Mouse (Mus musculus) liver, embryonic 15.5 days (tissue): ENCODE data around the gene Prlhr. TPM values are rescaled to one million over a fixed set of nuclear protein-coding genes. Genes with fewer than 3 reads are reported as not detected.

ENCODE experiments used
- ATAC-seq: fragments of 200-750 bp; cut with Nextera tagmentation; 2 replicates; pipeline ENCODE4 v1.8.0; 2017; ENCODE audit warnings: moderate number of reproducible peaks, mild to moderate bottlenecking, moderate library complexity; ENCODE audit not compliant: insufficient read depth
- H3K27ac ChIP-seq: fragments of 300-500 bp; sonication (generic); replicated peaks from 2 replicates; pipeline ENCODE4 v1.5.1; 2015; ENCODE audit warnings: mild to moderate bottlenecking, inconsistent platforms
- H3K27me3 ChIP-seq: fragments of 300-500 bp; sonication (generic); 2 replicates; pipeline ENCODE4 v1.6.1; 2015; ENCODE audit warnings: mild to moderate bottlenecking, inconsistent platforms
- H3K36me3 ChIP-seq: fragments of 300-500 bp; sonication (generic); replicated peaks from 2 replicates; pipeline ENCODE4 v1.6.1; 2015; ENCODE audit warnings: moderate library complexity, mild to moderate bottlenecking, inconsistent platforms
- H3K4me1 ChIP-seq: fragments of 300-500 bp; sonication (generic); replicated peaks from 2 replicates; pipeline ENCODE4 v1.6.1; 2015; ENCODE audit warnings: inconsistent platforms
- H3K4me2 ChIP-seq: fragments of 300-500 bp; sonication (generic); 2 replicates; pipeline ENCODE4 v1.6.1; 2015; ENCODE audit warnings: moderate library complexity, mild to moderate bottlenecking, inconsistent platforms
- H3K4me3 ChIP-seq: fragments of 300-500 bp; sonication (generic); replicated peaks from 2 replicates; pipeline ENCODE4 v1.5.1; 2015; ENCODE audit warnings: mild to moderate bottlenecking, inconsistent platforms
- H3K9ac ChIP-seq: fragments of 300-500 bp; sonication (generic); 2 replicates; pipeline ENCODE4 v1.6.1; 2015; ENCODE audit warnings: moderate library complexity, mild to moderate bottlenecking, inconsistent platforms
- H3K9me3 ChIP-seq: fragments of 300-500 bp; sonication (generic); replicated peaks from 2 replicates; pipeline ENCODE4 v1.6.1; 2016; ENCODE audit warnings: inconsistent platforms
- WGBS: fragments of 180-500 bp; shearing (Covaris S2); methylation state at CpG from one replicate; pipeline ENCODE4 v1.1.7; 2015; ENCODE audit warnings: mixed read lengths; ENCODE audit not compliant: insufficient replicate concordance; 5-methylcytosine and 5-hydroxymethylcytosine counted together
- polyA plus RNA-seq: library from polyadenylated mRNA; unstranded; fragments of >200 nt; fragmentation: Nextera tagmentation; extraction: Ambion mirVana; gene quantifications from 2 replicates; pipeline ENCODE4 v1.2.1, GENCODE M21; 2015

Gene Prlhr
- polyA plus RNA-seq, 1 experiment from 2014 or later: not detected

GRCm38 (mm10) chr19:60466953-60467570 is 1.0 kb downstream of the Prlhr start:
- 0 out of 2 replicates have a peak, but pooled peaks cover 4% of the 10 kb centered on the region for H3K4me1 ChIP-seq
- peak overlapping the region; percentile 10; the same call in 1 of the 2 replicates for H3K4me3 ChIP-seq
- 2% methylated on average over 41 of the region's 41 CpGs for WGBS
- no peak overlapping the region for H3K9ac ChIP-seq
- H3K36me3 ChIP-seq: no peaks in the 10 kb centered on the region
- H3K27ac ChIP-seq: no peak overlapping the region
- no peak; the same call in 1 of the 2 replicates for ATAC-seq
- H3K4me2 ChIP-seq: peak overlapping the region; percentile 39
- H3K27me3 ChIP-seq: peaks cover 45% of the 10 kb centered on the region
- H3K9me3 ChIP-seq: no peaks in the 10 kb centered on the region

GRCm38 (mm10) chr19:60465726-60466125 is 2.4 kb downstream of the Prlhr start:
- 51% methylated on average over 2 of the region's 2 CpGs for WGBS
- Histone ChIP-seq H3K4me3 (no peak overlapping the region), H3K9me3 (no peaks in the 10 kb centered on the region), H3K4me2 (no peak overlapping the region), H3K36me3 (no peaks in the 10 kb centered on the region), H3K9ac (no peak overlapping the region), H3K27ac (no peak overlapping the region), H3K27me3 (peaks cover 45% of the 10 kb centered on the region), H3K4me1 (0 out of 2 replicates have a peak, but pooled peaks cover 4% of the 10 kb centered on the region)
- no peak for ATAC-seq

- Histone ChIP-seq H3K27me3 (peaks cover 31% of the 10 kb centered on the region), H3K4me3 (no peak overlapping the region), H3K27ac (no peak overlapping the region), H3K9ac (no peak overlapping the region), H3K36me3 (no peaks in the 10 kb centered on the region), H3K4me2 (no peak overlapping the region), H3K9me3 (no peaks in the 10 kb centered on the region), H3K4me1 (0 out of 2 replicates have a peak, but pooled peaks cover 4% of the 10 kb centered on the region)
- 26% methylated on average over 3 of the region's 3 CpGs for WGBS
- no peak for ATAC-seq
Measured at GRCm38 (mm10) chr19:60463896-60464295, 4.2 kb downstream of the Prlhr start.

GRCm38 (mm10) chr19:60463440-60463839 is 4.7 kb downstream of the Prlhr start:
- H3K27ac ChIP-seq: no peak overlapping the region
- no peak overlapping the region for H3K9ac ChIP-seq
- no peak for ATAC-seq
- 0 out of 2 replicates have a peak, but pooled peaks cover 4% of the 10 kb centered on the region for H3K4me1 ChIP-seq
- H3K4me3 ChIP-seq: no peak overlapping the region
- H3K36me3 ChIP-seq: no peaks in the 10 kb centered on the region
- no peaks in the 10 kb centered on the region for H3K9me3 ChIP-seq
- no peak overlapping the region for H3K4me2 ChIP-seq
- 63% methylated on average over 3 of the region's 3 CpGs for WGBS
- H3K27me3 ChIP-seq: peaks cover 27% of the 10 kb centered on the region

- H3K4me2 ChIP-seq: no peak overlapping the region
- no peaks in the 10 kb centered on the region for H3K36me3 ChIP-seq
- no peak overlapping the region for H3K9ac ChIP-seq
- H3K27ac ChIP-seq: no peak overlapping the region
- no peak overlapping the region for H3K4me3 ChIP-seq
- no peaks in the 10 kb centered on the region for H3K4me1 ChIP-seq
- no peak for ATAC-seq
- 47% methylated on average over 2 of the region's 2 CpGs for WGBS
- peaks cover 8% of the 10 kb centered on the region for H3K27me3 ChIP-seq
- H3K9me3 ChIP-seq: no peaks in the 10 kb centered on the region
Measured at GRCm38 (mm10) chr19:60461476-60461875, 6.6 kb downstream of the Prlhr start.

GRCm38 (mm10) chr19:60459680-60460079 is 8.4 kb downstream of the Prlhr start:
- Histone ChIP-seq H3K9ac (no peak overlapping the region), H3K27ac (no peak overlapping the region)
- no peak for ATAC-seq

GRCm38 (mm10) chr19:60459071-60459470 is 9.0 kb downstream of the Prlhr start:
- H3K4me1 ChIP-seq: no peaks in the 10 kb centered on the region
- WGBS: 67% methylated on average over 2 of the region's 2 CpGs
- H3K9me3 ChIP-seq: no peaks in the 10 kb centered on the region
- ATAC-seq: no peak
- no peak overlapping the region for H3K4me3 ChIP-seq
- H3K4me2 ChIP-seq: no peak overlapping the region
- H3K36me3 ChIP-seq: no peaks in the 10 kb centered on the region
- no peaks in the 10 kb centered on the region; the same call in 1 of the 2 replicates for H3K27me3 ChIP-seq
- H3K9ac ChIP-seq: no peak overlapping the region
- H3K27ac ChIP-seq: no peak overlapping the region

More at GRCm38 (mm10) chr19:60459680-60460079, 8.4 kb downstream of the Prlhr start:
- no peak overlapping the region for H3K4me3 ChIP-seq
- 25% methylated on average over 3 of the region's 3 CpGs for WGBS
- no peaks in the 10 kb centered on the region; the same call in 1 of the 2 replicates for H3K27me3 ChIP-seq
- no peaks in the 10 kb centered on the region for H3K36me3 ChIP-seq
- no peak overlapping the region for H3K4me2 ChIP-seq
- no peaks in the 10 kb centered on the region for H3K9me3 ChIP-seq
- no peaks in the 10 kb centered on the region for H3K4me1 ChIP-seq

GRCm38 (mm10) chr19:60455791-60456190 is 12.3 kb downstream of the Prlhr start:
- 49% methylated on average over 1 of the region's 1 CpGs for WGBS
- no peaks in the 10 kb centered on the region for H3K9me3 ChIP-seq
- no peaks in the 10 kb centered on the region for H3K36me3 ChIP-seq
- H3K27me3 ChIP-seq: no peaks in the 10 kb centered on the region; the same call in 1 of the 2 replicates
- no peak for ATAC-seq
- H3K4me1 ChIP-seq: no peaks in the 10 kb centered on the region
- no peak overlapping the region for H3K4me3 ChIP-seq
- no peak overlapping the region for H3K27ac ChIP-seq
- no peak overlapping the region for H3K4me2 ChIP-seq
- H3K9ac ChIP-seq: no peak overlapping the region

- no peaks in the 10 kb centered on the region for H3K27me3 ChIP-seq
- ATAC-seq: no peak
- no peaks in the 10 kb centered on the region for H3K9me3 ChIP-seq
- H3K27ac ChIP-seq: no peak overlapping the region
- no peaks in the 10 kb centered on the region for H3K36me3 ChIP-seq
- no peaks in the 10 kb centered on the region for H3K4me1 ChIP-seq
- no peak overlapping the region for H3K4me3 ChIP-seq
- H3K9ac ChIP-seq: no peak overlapping the region
- no peak overlapping the region for H3K4me2 ChIP-seq
Measured at GRCm38 (mm10) chr19:60440531-60440930, 27.6 kb downstream of the Prlhr start.

- H3K9ac ChIP-seq: no peak overlapping the region
- 55% methylated on average over 5 of the region's 5 CpGs for WGBS
- ATAC-seq: no peak
- no peak overlapping the region for H3K27ac ChIP-seq
- H3K4me2 ChIP-seq: no peak overlapping the region
- H3K27me3 ChIP-seq: no peaks in the 10 kb centered on the region
- no peaks in the 10 kb centered on the region for H3K9me3 ChIP-seq
- H3K4me1 ChIP-seq: no peaks in the 10 kb centered on the region
- H3K36me3 ChIP-seq: no peaks in the 10 kb centered on the region
- no peak overlapping the region for H3K4me3 ChIP-seq
Measured at GRCm38 (mm10) chr19:60440083-60440482, 28.0 kb downstream of the Prlhr start.

GRCm38 (mm10) chr19:60437566-60438241 is 30.4 kb downstream of the Prlhr start:
- H3K4me2 ChIP-seq: no peak overlapping the region
- no peak overlapping the region for H3K4me3 ChIP-seq
- H3K27me3 ChIP-seq: no peaks in the 10 kb centered on the region
- H3K9me3 ChIP-seq: no peaks in the 10 kb centered on the region
- H3K9ac ChIP-seq: no peak overlapping the region
- H3K36me3 ChIP-seq: no peaks in the 10 kb centered on the region
- no peak overlapping the region for H3K27ac ChIP-seq
- no peak for ATAC-seq
- no peaks in the 10 kb centered on the region for H3K4me1 ChIP-seq
- 44% methylated on average over 6 of the region's 6 CpGs for WGBS
